Mouse (Mus musculus) liver, embryonic 13.5 days (tissue): Measurements from ENCODE around the gene Nudt22. TPM values are rescaled to one million over a fixed set of nuclear protein-coding genes. Genes with fewer than 3 reads are reported as not detected.

Experiments used
- ATAC-seq: fragments of 200-750 bp; cut with Nextera tagmentation; 2 replicates; pipeline ENCODE4 v1.8.0; 2017; ENCODE audit warnings: low read depth, mild to moderate bottlenecking, moderate number of reproducible peaks, moderate library complexity
- DNase-seq: peaks from one replicate; pipeline ENCODE4 v3.0.0; 2022
- H3K27ac ChIP-seq: fragments of 300-500 bp; sonication (generic); 2 replicates; pipeline ENCODE4 v1.5.1; 2015; ENCODE audit warnings: moderate library complexity, mild to moderate bottlenecking, inconsistent platforms
- H3K27me3 ChIP-seq: fragments of 300-500 bp; sonication (generic); 2 replicates; pipeline ENCODE4 v1.6.1; 2015; ENCODE audit warnings: mild to moderate bottlenecking, inconsistent platforms
- H3K36me3 ChIP-seq: fragments of 300-500 bp; sonication (generic); 2 replicates; pipeline ENCODE4 v1.6.1; 2015; ENCODE audit warnings: mild to moderate bottlenecking, inconsistent platforms
- H3K4me1 ChIP-seq: fragments of 300-500 bp; sonication (generic); replicated peaks from 2 replicates; pipeline ENCODE4 v1.6.1; 2015; ENCODE audit warnings: inconsistent platforms
- H3K4me2 ChIP-seq: fragments of 300-500 bp; sonication (generic); 2 replicates; pipeline ENCODE4 v1.6.1; 2015; ENCODE audit warnings: inconsistent platforms, mild to moderate bottlenecking, moderate library complexity
- H3K4me3 ChIP-seq: fragments of 300-500 bp; sonication (generic); replicated peaks from 2 replicates; pipeline ENCODE4 v1.5.1; 2015; ENCODE audit warnings: mild to moderate bottlenecking, inconsistent platforms
- H3K9ac ChIP-seq: fragments of 300-500 bp; sonication (generic); 2 replicates; pipeline ENCODE4 v1.6.1; 2015; ENCODE audit warnings: mild to moderate bottlenecking, inconsistent platforms
- H3K9me3 ChIP-seq: fragments of 300-500 bp; sonication (generic); replicated peaks from 2 replicates; pipeline ENCODE4 v1.6.1; 2016; ENCODE audit warnings: inconsistent platforms
- WGBS: fragments of 180-500 bp; shearing (Covaris S2); methylation state at CpG from one replicate; pipeline ENCODE4 v1.1.7; 2015; ENCODE audit not compliant: insufficient replicate concordance; 5-methylcytosine and 5-hydroxymethylcytosine counted together
- polyA plus RNA-seq: library from polyadenylated mRNA; unstranded; fragments of >200 nt; fragmentation: Nextera tagmentation; extraction: Ambion mirVana; gene quantifications from 2 replicates; pipeline ENCODE4 v1.2.1, GENCODE M21; 2015

The Nudt22 gene
- polyA plus RNA-seq, 1 experiment from 2014 or later = 10.7 TPM

DNA sequence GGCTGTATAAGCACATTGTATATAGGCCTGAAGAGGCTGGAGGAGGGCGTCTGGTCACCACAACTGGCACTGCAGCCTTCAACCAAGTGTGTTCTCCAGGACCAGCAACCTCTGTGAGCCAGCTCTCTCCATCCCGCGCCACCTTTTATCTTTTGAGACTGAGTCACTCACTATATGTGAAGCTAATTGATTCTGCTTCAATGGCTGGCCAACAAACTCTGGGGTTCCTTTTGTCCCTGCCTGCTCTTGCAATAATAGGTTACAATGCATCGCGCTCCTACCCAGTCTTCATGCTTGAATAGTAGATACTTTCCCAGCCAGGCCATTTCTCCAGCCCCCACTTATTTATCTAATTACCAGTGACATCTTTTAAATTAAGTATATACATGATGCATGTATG, 12.3 kb downstream of the Nudt22 start:
- H3K36me3 ChIP-seq = peaks cover 32% of the 10 kb centered on the region
- H3K9me3 ChIP-seq = no peaks in the 10 kb centered on the region
- H3K27ac ChIP-seq = no peak overlapping the region
- no peak overlapping the region for H3K4me3 ChIP-seq
- no peak overlapping the region for H3K4me2 ChIP-seq
- H3K4me1 ChIP-seq = peaks cover 68% of the 10 kb centered on the region
- no peak overlapping the region for H3K9ac ChIP-seq
- H3K27me3 ChIP-seq = no peaks in the 10 kb centered on the region
- DNase-seq (no peak), ATAC-seq (no peak)
- WGBS = 83% methylated on average over 5 of the region's 5 CpGs

DNA sequence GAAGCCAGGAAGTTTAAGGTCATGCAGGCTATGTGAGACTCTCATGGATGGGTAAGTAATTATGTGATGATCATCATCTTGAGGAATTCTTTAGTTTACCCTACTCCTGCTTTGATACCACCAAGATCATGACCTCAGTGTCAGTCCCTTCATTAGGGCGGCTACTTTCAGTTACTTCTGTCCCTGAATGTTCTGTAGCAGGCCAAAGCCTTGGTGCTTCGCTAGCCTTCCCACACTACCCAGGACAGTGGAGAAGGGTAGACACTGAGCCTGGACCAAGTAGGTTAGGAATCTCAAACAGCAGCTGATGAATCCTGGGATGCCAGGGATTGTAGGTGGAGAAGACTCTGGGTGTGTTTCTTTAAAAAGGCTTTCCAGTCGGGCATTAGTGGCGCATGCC, 14.5 kb downstream of the Nudt22 start:
- ATAC-seq = no peak
- WGBS = 87% methylated on average over 4 of the region's 4 CpGs
- H3K4me2 ChIP-seq = peak overlapping the region; percentile 97
- peak overlapping the region; percentile 86 for H3K27ac ChIP-seq
- no peak for DNase-seq
- H3K9me3 ChIP-seq = no peaks in the 10 kb centered on the region
- peaks cover 71% of the 10 kb centered on the region for H3K4me1 ChIP-seq
- peak overlapping the region; percentile 85 for H3K9ac ChIP-seq
- no peaks in the 10 kb centered on the region for H3K27me3 ChIP-seq
- peak overlapping the region; percentile 80 for H3K4me3 ChIP-seq
- peaks cover 52% of the 10 kb centered on the region for H3K36me3 ChIP-seq

DNA sequence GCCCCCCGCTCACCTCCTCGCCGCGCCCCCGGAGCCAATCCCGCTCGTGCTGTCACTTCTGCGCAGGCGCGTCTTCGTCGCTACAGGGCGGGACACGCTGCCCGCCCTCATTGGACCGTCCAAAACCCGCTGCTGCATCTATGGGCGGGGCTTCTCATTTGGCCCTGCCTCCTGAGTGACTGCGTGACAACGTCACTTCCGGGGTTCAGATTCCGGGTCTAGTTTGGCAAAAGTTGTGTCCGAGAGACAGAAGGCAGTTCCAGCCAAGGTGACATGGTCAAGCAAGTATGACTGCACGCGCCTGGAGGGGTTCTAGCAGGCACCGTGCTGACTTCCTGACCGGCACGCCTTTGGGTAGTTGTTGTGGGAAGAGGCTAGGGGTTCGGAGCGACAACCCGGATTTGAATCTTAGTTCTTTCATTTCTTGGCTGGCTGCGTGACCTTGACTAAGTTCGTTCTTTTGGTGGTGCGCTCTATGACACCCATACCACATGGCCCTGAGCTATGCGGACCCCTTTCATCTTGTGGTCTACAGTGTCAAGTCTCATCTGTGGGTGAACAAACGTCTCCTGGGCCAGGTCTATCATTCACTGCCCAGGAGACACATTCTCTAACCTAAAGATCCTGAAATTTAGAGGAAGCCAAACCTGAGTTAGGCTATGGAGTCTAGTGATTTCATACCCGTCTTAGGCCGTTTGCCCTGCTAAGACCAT, 15.4 kb downstream of the Nudt22 start, which contains the start of gene Fkbp2:
Gene Fkbp2 (minus strand): TSS at position 121 of the 713 bp plus-strand sequence.
- Histone ChIP-seq H3K27ac (peak within 1 kb of the TSS; percentile 89), H3K4me3 (peak within 1 kb of the TSS; percentile 80), H3K36me3 (peaks cover 52% of the 10 kb centered on the region), H3K4me2 (peak within 1 kb of the TSS; percentile 97), H3K27me3 (no peaks in the 10 kb centered on the region), H3K9me3 (no peaks in the 10 kb centered on the region), H3K9ac (peak within 1 kb of the TSS; percentile 85), H3K4me1 (peaks cover 71% of the 10 kb centered on the region)
- under 1% methylated on average over 38 of the region's 38 CpGs for WGBS
- ATAC-seq (peak; percentile 81), DNase-seq (peak; percentile 99)

DNA sequence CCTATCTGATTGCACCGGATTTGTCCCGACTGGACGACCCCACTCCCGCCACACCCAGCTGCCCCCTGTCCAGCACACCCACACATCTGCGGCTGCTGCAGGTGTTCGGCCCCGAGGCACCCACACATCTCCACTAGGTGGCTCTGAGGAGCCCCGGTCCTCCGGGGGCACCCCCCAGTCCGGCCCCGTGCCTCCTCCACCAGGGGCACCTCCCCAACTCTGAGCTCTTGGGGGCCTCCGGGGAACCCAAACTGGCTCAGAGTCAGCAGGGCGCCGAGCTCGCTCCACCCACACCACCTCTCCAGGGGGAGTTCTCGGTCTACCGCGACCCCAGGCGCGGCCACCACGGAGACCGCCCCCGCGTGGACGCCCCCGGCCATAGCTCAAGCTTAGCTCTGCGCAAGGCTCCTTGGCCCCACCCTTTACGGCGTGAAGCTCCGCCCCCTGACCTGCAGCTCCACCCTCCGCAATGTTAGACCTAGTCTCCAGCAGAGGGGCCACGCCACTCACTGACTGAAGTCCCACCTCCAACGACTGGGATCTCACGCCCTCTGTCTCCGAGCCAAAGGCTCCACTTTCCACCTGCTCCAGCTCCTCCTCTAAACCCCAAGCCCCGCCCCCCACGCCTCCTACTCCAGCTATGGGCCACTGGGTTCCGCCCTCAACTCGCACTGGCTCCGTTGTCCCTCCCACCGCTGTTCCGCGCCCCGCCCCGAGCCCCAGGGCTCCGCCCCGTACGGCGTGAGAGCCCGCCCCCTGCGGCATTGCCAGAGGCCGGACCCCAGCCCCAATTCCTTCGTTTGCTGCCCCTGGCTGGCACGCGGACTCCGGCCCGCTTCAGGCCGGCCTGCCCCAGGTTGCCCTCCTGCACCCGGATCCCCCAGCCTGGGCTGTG, 16.2 kb downstream of the Nudt22 start:
- H3K9me3 ChIP-seq = no peaks in the 10 kb centered on the region
- H3K4me2 ChIP-seq = peak overlapping the region; percentile 97
- peaks cover 66% of the 10 kb centered on the region for H3K4me1 ChIP-seq
- H3K9ac ChIP-seq = peak overlapping the region; percentile 85
- H3K27ac ChIP-seq = peak overlapping the region; percentile 89
- H3K36me3 ChIP-seq = peaks cover 45% of the 10 kb centered on the region
- H3K27me3 ChIP-seq = no peaks in the 10 kb centered on the region
- peak; percentile 98 for DNase-seq
- peak overlapping the region; percentile 80 for H3K4me3 ChIP-seq
- WGBS = under 1% methylated on average over 57 of the region's 59 CpGs
- ATAC-seq = peak; percentile 84

DNA sequence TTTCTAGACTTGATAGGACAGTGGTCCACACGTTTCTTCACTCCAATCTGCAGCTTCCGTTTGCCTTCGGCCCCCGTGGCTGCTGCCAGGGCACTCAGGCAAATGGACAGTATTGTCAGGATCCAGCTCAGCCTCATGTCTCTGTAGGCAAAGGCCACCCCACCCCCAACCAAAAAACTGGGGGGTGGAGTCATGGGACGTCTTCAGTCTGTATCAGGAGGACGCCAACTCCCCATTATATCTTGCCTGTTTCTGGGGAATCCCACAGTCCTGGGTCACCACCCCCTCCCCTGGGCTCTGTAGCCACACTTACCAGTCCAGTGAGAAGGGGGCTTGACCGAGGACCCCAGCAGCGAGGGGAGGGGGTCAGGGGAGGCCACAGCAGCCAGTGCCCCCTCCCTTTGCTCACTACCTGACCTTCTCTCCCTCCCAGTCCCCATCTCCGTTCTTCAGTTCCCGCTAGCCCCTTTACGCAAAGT, 16.9 kb downstream of the Nudt22 start:
- peaks cover 70% of the 10 kb centered on the region for H3K4me1 ChIP-seq
- no peak for ATAC-seq

DNA sequence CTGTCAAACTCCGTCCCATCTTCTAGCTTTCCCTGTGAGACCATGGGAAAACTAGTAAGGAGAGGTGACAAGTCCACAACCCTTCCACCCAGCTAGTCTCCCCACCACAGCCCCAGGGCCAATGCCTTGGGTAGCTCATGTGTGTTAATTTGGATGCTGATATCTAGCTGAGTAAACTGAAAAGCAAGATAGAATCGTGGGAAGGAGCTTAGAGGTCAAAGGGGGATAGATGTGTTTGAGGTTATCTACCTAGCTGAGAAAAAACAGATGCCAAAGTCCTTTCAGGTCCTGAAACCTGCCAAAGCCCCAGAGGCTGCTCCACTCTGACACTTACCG, 17.3 kb downstream of the Nudt22 start:
- peaks cover 75% of the 10 kb centered on the region for H3K4me1 ChIP-seq
- ATAC-seq = no peak
- no peak for DNase-seq
- no peaks in the 10 kb centered on the region for H3K9me3 ChIP-seq
- H3K36me3 ChIP-seq = peaks cover 39% of the 10 kb centered on the region
- peak overlapping the region; percentile 80 for H3K4me3 ChIP-seq
- peak overlapping the region; percentile 83 for H3K9ac ChIP-seq
- WGBS = 35% methylated on average over 3 of the region's 3 CpGs
- peak overlapping the region; percentile 97 for H3K4me2 ChIP-seq
- peak overlapping the region; percentile 89 for H3K27ac ChIP-seq
- H3K27me3 ChIP-seq = no peaks in the 10 kb centered on the region

More for the DNA sequence above, 16.9 kb downstream of the Nudt22 start:
- H3K9ac ChIP-seq = peak overlapping the region; percentile 83
- peak overlapping the region; percentile 89 for H3K27ac ChIP-seq
- H3K36me3 ChIP-seq = peaks cover 43% of the 10 kb centered on the region
- WGBS = 3% methylated on average over 11 of the region's 11 CpGs
- DNase-seq = peak; percentile 53
- H3K4me3 ChIP-seq = peak overlapping the region; percentile 80
- no peaks in the 10 kb centered on the region for H3K27me3 ChIP-seq
- H3K9me3 ChIP-seq = no peaks in the 10 kb centered on the region
- peak overlapping the region; percentile 97 for H3K4me2 ChIP-seq

DNA sequence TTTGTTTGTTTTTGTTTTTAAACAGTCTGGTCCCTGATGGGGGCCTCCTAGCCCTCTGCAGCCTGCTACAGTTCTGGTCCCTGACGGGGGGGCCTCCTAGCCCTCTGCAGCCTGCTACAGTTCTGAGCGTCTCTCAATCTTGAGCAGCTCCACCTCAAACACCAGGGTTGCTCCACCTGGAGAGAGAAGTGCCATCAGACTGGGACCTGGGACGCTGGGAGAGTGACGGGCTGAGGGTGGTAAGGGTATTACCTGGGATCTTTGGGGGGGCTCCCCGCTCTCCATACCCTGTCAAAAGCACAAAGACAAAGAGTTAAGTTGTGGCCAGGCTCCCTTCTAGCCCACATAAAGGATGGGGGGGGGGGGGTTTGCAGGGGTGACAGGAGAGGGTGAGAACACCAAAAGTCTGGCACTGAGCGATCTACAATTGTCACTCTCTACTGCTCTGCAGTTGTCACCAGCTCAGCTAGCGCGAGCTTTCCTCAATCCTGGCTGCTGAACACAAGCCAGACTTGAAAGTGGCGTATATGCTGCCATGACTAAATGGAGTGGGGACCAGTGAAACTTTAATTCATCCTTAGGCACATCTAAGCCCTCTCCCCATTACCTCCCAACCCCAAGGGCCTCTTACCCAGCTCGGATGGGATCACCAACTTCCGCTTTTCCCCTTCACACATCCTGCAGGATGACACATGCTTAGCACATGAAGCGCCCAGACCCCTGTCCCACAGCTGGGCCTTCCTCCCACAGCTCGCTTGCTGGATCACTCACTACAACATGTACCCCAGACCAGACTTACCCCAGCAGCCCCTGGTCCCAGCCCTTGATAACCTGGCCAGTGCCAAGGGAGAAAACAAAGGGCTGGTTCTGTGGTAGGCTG, 17.9 kb downstream of the Nudt22 start:
- Histone ChIP-seq H3K4me1 (peaks cover 79% of the 10 kb centered on the region), H3K36me3 (peaks cover 35% of the 10 kb centered on the region), H3K9me3 (no peaks in the 10 kb centered on the region), H3K27me3 (no peaks in the 10 kb centered on the region), H3K9ac (peak overlapping the region; percentile 83), H3K27ac (peak overlapping the region; percentile 89), H3K4me3 (peak overlapping the region; percentile 80), H3K4me2 (peak overlapping the region; percentile 97)
- DNase-seq (no peak), ATAC-seq (no peak)
- 71% methylated on average over 13 of the region's 13 CpGs for WGBS

DNA sequence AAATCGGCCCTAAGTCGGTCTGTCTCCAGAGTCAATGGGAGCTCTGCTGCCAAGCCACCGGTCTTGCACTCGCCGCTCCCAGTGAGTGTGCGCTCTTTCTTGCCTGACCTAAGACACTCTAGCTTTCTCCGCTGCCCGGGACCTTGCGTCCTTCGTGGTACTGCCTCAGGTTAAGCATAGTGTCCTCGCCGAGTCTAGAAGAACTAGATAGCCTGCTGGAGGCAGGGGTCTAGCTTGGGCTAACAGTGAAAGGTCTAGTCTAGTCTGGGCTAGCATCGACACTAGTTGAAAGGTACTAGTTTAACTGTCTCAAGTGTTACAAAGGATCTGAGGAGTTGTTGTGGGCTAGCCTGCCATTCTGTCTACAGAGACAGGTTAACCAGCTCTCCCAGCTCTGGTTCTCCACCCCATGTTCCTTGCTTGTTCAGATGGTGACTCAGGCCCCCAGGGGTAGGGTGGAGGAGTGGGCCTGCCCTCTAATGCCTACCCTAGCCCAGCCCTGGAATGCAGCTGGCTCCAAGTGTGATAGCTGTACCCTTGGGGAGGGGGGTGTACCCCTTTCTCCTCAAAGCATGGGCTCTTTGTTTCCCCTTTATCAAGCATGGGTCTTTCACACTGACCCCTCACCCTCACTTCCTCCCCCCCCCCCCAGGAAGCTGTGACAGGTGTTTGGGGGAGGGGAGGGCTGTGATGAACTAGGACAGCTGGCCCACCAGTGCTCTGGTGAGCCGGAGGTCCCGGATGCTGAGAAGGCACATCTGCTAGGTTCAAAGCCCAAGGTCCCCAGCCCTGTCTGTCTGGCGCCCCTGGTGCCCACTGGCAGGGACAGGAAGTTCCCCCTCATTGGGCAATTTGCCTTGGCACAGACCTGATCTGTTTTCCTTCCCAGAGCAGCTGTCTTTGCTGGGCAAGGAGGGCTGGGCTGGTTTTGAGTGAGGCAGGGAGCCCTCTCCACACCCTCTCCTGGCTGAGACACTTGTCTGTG, 20.1 kb downstream of the Nudt22 start, which contains the start of gene Plcb3:
Gene Plcb3 (minus strand): TSS at position 934 of the 985 bp plus-strand sequence.
- Histone ChIP-seq H3K9me3 (no peaks in the 10 kb centered on the region), H3K4me1 (peaks cover 79% of the 10 kb centered on the region), H3K27ac (peak within 1 kb of the TSS; percentile 87), H3K27me3 (no peaks in the 10 kb centered on the region), H3K36me3 (peaks cover 25% of the 10 kb centered on the region), H3K4me2 (peak within 1 kb of the TSS; percentile 97), H3K9ac (peak within 1 kb of the TSS; percentile 81), H3K4me3 (peak within 1 kb of the TSS; percentile 74)
- under 1% methylated on average over 16 of the region's 16 CpGs for WGBS
- ATAC-seq = no peak
- no peak for DNase-seq

DNA sequence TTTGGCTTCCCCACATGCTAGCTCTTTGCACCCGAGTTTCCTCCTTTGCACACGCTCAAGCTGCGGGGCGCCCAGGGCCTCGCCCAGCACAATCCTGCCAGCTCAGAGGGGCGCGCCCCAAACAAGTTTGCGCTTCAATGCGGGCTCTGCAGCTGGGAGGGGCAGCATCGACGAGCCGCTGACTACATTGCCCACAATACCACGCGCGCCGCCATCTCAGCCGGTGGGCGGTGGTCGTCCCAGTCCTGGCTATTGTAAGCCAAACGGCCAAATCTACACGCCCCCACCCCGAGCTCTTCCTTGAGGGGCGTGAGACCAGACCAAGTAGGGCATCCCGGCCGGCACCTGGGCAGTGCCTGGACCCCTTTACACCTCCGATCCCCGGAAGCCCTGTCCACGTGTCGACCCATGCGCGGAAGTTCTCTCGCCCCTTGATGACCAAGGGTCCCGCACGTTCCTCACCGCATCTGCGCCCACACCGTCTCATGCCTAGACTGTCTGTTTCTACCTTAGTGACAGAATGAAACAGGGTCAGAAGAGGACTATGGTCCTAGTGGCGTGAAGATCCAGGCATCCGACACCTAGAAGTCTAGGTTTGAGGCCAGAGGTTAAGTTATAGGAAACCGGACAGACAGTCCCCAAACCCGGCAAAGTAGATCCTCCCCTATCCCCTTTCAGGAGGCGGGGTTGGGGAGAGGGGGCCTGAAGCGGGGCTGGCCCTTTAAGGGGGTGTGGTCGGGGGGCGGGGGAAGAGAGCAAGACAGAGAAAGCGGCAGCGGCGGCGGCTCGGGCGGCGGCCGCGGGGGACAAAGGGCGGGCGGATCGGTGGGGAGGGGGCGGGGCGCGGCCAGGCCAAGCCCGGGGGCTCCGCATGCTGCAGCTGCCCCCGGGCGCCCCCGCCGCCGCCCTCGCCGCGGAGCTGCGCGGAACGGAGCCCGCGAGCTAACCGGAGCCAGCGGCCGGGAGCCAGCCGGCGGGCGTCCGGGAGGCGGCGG, 21.4 kb downstream of the Nudt22 start, which contains the start of gene Ppp1r14b:
Gene Ppp1r14b (plus strand): TSS at position 758 of the 995 bp plus-strand sequence.
- Histone ChIP-seq H3K27ac (peak within 1 kb of the TSS; percentile 87), H3K9me3 (no peaks in the 10 kb centered on the region), H3K27me3 (no peaks in the 10 kb centered on the region), H3K4me3 (peak within 1 kb of the TSS; percentile 74), H3K36me3 (peaks cover 25% of the 10 kb centered on the region), H3K4me2 (peak within 1 kb of the TSS; percentile 82), H3K4me1 (peaks cover 90% of the 10 kb centered on the region), H3K9ac (peak within 1 kb of the TSS; percentile 81)
- WGBS = under 1% methylated on average over 67 of the region's 84 CpGs
- ATAC-seq (peak; percentile 69), DNase-seq (peak; percentile 84)
